Mouse (Mus musculus) large intestine, adult 2 months (tissue): ENCODE data around the gene Sstr5. TPM values are rescaled to one million over a fixed set of nuclear protein-coding genes. Genes with fewer than 3 reads are reported as not detected.

Source experiments
- DNase-seq: peaks from one replicate; pipeline ENCODE4 v3.0.0-alpha.2; 2012; ENCODE audit warnings: low read depth, low spot score
- WGBS: fragments of 180-500 bp; shearing (Covaris S2); methylation state at CpG from one replicate; pipeline ENCODE4 v1.1.7; 2018; 5-methylcytosine and 5-hydroxymethylcytosine counted together
- polyA plus RNA-seq: library from polyadenylated mRNA; depleted of rRNA; stranded (reverse); fragments of >200 nt; gene quantifications from 2 replicates; pipeline ENCODE4 v1.2.3, GENCODE M21; 2012

The Sstr5 gene
- polyA plus RNA-seq, 1 experiment, result 0.71 TPM

GRCm38 (mm10) chr17:25475946-25476744 is 20.9 kb downstream of the Sstr5 start:
- DNase-seq, result no peak
- 35% methylated on average over 19 of the region's 19 CpGs for WGBS

GRCm38 (mm10) chr17:25474330-25475077 is 22.6 kb downstream of the Sstr5 start:
- no peak for DNase-seq
- 1% methylated on average over 38 of the region's 38 CpGs for WGBS

GRCm38 (mm10) chr17:25472044-25472443 is 25.0 kb downstream of the Sstr5 start:
- 45% methylated on average over 14 of the region's 14 CpGs for WGBS
- DNase-seq, result no peak

DNA sequence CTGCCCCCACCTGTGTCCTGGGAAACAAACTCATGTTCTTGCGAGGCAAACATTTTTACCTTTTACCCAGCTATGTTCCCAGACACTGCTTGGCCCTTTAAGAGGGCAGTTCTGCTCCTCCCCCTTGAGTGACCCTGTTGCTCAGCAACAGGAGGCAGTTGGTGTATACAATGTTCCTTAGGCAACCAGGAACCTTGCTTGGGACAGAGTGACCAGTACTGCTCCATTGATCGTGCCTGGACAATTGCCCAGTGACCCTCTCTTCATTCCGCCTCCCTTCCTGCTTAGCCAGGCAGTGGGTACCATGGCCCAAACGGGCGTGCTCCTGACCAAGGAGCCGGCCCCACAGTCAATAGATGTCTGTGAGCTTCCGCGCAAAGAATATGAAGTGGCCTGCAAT is 25.7 kb downstream of the Sstr5 start:
- DNase-seq, result no peak
- WGBS, result 17% methylated on average over 8 of the region's 8 CpGs

DNA sequence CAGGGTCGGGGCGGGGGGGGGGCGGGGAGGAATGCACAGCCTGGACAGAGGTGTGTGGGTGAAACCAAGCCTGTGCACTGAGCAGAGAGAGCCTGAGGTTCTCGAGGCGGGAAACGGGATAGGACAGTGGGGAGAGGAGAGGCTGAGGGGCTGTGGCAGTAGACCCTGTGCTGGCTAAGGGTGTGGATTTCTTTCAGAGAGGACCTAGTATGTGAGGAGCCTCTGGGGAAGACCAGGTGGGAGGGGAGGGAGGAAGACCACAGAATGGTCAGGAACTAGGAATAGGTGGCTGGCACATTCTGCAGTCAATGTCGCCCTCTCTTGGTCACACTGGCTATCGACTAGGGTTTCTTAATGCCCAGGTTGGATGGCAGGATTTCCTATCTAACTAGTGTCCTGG is 27.3 kb downstream of the Sstr5 start:
- DNase-seq, result no peak
- WGBS, result 15% methylated on average over 8 of the region's 8 CpGs

DNA sequence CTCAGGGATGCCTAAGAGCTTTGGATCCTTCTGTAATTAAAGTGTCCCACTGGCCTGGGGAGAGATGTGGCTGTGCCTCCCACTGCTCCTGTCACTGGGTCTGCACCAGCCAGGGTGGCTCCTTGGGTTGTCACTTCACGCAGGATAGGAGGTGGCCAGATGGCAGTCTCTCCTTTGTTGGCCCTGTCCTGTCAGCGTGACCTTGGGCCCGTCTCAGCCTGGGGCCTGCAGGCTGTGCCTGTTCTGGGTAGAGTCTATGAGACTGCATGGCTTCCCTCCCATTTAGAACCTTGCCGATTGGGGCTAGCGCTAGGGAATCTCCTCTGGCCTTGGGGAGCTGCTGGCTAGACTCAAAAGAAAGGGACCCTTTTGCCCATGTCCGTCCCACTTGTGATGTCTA is 28.8 kb downstream of the Sstr5 start:
- DNase-seq, result no peak
- 57% methylated on average over 6 of the region's 6 CpGs for WGBS

DNA sequence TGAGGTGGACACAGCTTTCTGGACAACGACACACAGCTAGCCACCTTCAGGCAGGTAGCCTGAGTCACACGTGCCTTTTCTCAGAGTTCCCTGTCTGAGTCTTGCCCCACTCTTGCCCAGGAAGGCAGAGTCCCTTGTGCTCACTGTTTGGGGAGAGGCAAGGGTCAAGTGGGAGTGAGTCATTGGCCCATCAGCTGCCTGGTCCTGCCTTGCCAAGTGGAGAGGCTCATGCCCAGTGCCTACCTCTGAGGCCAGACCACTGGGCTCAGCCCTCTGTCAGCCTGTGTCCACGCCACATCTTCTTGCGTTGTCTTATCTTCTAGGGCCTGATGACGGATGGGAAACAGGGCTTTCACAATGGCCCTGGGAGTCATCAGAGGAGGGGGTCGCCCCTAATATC is 29.3 kb downstream of the Sstr5 start:
- DNase-seq, result no peak
- WGBS, result 60% methylated on average over 6 of the region's 6 CpGs

DNA sequence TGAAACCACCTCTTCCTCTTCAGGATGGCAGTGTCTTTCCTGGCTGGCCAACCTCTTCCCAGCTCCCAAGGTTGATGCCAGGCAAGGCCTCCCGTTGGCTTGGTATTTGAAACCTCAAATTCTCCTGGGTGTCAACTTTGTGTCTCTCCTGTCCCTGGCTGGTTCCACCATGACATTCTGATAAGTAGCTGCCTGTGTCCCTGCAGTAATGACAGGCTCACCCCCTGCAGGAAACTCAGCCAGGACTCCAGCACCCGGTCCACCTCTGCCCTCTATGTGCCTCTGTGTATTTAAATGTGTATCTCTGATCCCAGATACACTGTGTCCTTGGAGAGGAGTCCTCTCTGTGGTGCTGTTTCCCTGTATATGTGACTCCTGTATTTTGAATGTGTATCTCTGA is 30.8 kb downstream of the Sstr5 start:
- WGBS, result 81% methylated on average over 2 of the region's 2 CpGs
- DNase-seq, result no peak

GRCm38 (mm10) chr17:25464091-25464490 is 33.0 kb downstream of the Sstr5 start:
- 81% methylated on average over 4 of the region's 4 CpGs for WGBS
- no peak for DNase-seq

GRCm38 (mm10) chr17:25463326-25463945 is 33.7 kb downstream of the Sstr5 start:
- 65% methylated on average over 4 of the region's 4 CpGs for WGBS
- DNase-seq, result no peak

GRCm38 (mm10) chr17:25462236-25462875 is 34.7 kb downstream of the Sstr5 start:
- 10% methylated on average over 9 of the region's 9 CpGs for WGBS
- no peak for DNase-seq

- 64% methylated on average over 8 of the region's 8 CpGs for WGBS
- no peak for DNase-seq
Measured at GRCm38 (mm10) chr17:25456540-25456939, 40.5 kb downstream of the Sstr5 start.

- no peak for DNase-seq
- WGBS, result 36% methylated on average over 2 of the region's 2 CpGs
Measured at GRCm38 (mm10) chr17:25454272-25454671, 42.8 kb downstream of the Sstr5 start, which contains the start of gene Tekt4. Gene Tekt4, plus strand, starts transcription at chr17:25454615.

- no peak for DNase-seq
Measured at GRCm38 (mm10) chr17:25452246-25452965, 44.7 kb downstream of the Sstr5 start.

DNA sequence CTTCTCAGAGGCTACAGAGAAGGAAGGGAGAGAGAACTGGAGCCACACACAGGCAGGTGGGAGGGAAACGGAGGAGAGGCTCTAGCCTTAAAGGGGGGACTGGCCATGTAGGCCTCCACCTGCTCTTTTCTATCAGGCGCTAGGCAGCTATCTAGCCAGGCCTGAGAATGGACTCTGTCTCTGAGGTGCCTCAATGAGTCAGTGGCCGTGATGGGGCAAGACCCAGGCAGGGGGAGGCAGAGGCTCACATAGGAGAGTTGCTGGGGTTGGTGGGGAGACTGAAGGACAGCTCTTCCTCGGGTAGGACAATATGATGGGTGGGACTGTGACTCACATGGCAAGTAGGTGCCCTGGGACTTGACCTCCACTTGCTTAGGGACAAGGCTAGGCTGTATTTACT is 46.8 kb downstream of the Sstr5 start:
- DNase-seq, result no peak
- 55% methylated on average over 4 of the region's 4 CpGs for WGBS

More at GRCm38 (mm10) chr17:25452246-25452965, 44.7 kb downstream of the Sstr5 start:
- 61% methylated on average over 5 of the region's 5 CpGs for WGBS

DNA sequence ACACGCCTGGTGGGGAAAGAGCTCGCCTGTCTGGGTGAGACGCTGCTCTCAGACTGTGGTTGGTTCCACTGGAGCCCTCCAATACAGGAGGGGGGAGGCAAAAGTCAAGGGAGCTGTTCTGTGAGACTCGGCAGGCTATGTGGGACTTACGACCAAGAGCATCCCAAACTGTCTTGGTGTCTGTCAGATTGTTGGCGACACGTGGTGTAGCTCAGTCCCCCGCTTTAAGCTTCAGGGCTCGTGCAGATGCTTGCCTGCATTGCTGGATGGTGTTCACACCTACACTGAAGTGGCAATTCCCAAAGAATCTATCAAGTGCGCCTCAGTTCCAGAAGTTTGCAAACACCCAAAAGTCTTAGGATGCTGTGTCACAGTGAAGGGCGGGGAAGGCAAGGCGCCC is 49.2 kb downstream of the Sstr5 start:
- no peak for DNase-seq
- 68% methylated on average over 12 of the region's 12 CpGs for WGBS

- 89% methylated on average over 3 of the region's 3 CpGs for WGBS
- DNase-seq, result no peak
Measured at GRCm38 (mm10) chr17:25445841-25446240, 51.2 kb downstream of the Sstr5 start.

- 13% methylated on average over 4 of the region's 4 CpGs for WGBS
- no peak for DNase-seq
Measured at GRCm38 (mm10) chr17:25445074-25445473, 52.0 kb downstream of the Sstr5 start.

- no peak for DNase-seq
- 69% methylated on average over 3 of the region's 3 CpGs for WGBS
Measured at GRCm38 (mm10) chr17:25442889-25443288, 54.2 kb downstream of the Sstr5 start.
